Mouse (Mus musculus) brain, adult 2 months (tissue): Measurements from ENCODE around the gene Dbx2.

Experiments
- DNase-seq: peaks from one replicate; pipeline ENCODE4 v3.0.0; 2011; ENCODE audit warnings: low read depth, low spot score

Dbx2 gene

DNA sequence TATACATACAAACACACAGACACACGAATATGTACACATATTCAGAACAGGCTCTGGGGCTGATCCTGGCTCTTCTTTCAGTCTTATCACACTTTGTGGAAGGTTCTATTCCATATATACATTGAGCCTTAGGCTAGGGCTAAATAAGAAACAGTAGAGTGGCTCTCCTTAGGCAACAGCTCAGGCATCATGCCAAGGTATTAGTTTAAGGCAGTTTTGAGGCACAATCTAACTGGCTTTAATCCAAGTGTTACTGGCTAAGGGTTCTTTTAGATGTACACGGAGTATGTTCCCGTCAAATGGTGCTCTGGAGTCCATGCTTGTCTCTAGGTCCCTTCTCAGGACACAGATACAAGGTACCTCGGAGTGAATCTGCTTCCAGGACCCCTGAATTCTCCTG is 31.4 kb downstream of the Dbx2 start:
- no peak for DNase-seq

GRCm38 (mm10) chr15:95622797-95623196 is 33.0 kb downstream of the Dbx2 start:
- no peak for DNase-seq

DNA sequence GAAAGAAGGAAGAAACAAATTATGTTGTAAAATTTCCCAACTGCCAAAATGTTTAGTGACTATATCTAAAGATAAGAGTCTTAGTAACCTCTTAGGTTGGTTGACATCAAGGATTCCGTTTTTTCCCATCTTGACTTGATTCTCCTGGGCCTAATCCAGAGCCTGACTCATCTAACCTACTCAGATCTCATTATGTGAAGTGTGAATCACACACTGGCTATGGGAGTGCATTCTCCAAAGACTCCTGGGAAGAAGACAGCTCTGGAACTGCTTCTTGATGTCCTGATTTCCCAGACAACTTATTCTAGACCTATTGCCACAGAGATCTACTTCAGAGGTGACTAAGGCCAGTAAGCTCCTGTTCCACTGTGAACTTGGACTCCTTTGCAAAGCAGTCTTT is 43.2 kb downstream of the Dbx2 start:
- peak; percentile 82 for DNase-seq

GRCm38 (mm10) chr15:95601179-95601578 is 54.6 kb downstream of the Dbx2 start:
- no peak for DNase-seq

GRCm38 (mm10) chr15:95598630-95599029 is 57.1 kb downstream of the Dbx2 start:
- DNase-seq = peak; percentile 63

- no peak for DNase-seq
Observed at GRCm38 (mm10) chr15:95586906-95587305, 68.9 kb downstream of the Dbx2 start.

- no peak for DNase-seq
Observed at GRCm38 (mm10) chr15:95584891-95585290, 70.9 kb downstream of the Dbx2 start.

DNA sequence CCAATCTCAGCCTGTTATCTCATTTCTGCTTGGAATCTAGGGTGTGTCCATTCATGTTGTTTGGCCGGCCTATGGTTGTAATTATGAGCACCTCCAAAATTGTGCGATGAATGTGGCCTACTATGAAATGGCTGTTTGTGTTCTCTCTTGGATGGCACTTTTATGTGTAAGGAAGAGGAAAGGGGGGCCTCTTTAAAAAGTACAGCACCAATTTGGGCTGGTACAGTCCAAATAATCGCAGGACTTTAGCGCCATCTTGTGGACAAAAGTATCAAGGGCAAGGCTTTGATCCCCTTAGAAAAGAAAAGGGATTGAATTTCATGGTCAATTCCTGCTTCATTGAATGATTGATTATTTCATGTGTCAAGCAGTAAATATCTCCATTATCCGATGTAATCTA is 81.1 kb downstream of the Dbx2 start:
- DNase-seq = peak; percentile 80
